In genomic region chr14:103552379-103552778, GRCm38 (mm10) we compare ENCODE assay signal across 26 mouse cellular contexts. TPM values are rescaled to one million over a fixed set of nuclear protein-coding genes. Genes with fewer than 3 reads are reported as not detected.
DNase-seq lines count a peak whose midpoint lies in the region; ATAC-seq and TF ChIP-seq lines count a peak whose summit lies in the region.
"Had no signal": no experiment of that assay in that cellular context is flagged by ENCODE, and none has a peak within 500 bp of the region (broad histone marks: within the 10 kb centered on the region; RNA-seq: fewer than 3 reads in every experiment).

No protein-coding gene starts in this region.

- TF ChIP-seq CTCF in left cerebral cortex, adult 2 months (IDR thresholded peaks at IDR 0.05) = no peak

- DNase-seq in frontal cortex, postnatal 10 days (ENCODE audit: low spot score in 2 of 2) = no peak
- no peak for DNase-seq in left cerebral cortex, adult 2 months (ENCODE audit: extremely low spot score in 1 of 2, low spot score in 2 of 2)
- no peak for DNase-seq in left cerebral cortex, postnatal 36 days (ENCODE audit: low spot score in 2 of 2)
- no peak for DNase-seq in neural tube, embryonic 10.5 days (ENCODE audit: extremely low spot score, low spot score)
- DNase-seq in heart, postnatal 14 days = no peak
- DNase-seq: adrenal gland, postnatal 10 days; cerebellum, adult 11-12 months; cerebellum, postnatal 14 days; embryo, embryonic 11 days; gastrocnemius, adult 2 months; kidney, adult 9 months; kidney, postnatal 25 days; lung, adult 18-20 months; lung, postnatal 14 days; right cerebral cortex, postnatal 14 days; thymus, adult 2 months had no signal

- ATAC-seq in frontal cortex, adult (ENCODE audit: low TSS enrichment) = peak; percentile 60
- 0 out of 2 replicates have a peak, but pooled peaks have one; percentile 37 for ATAC-seq in neural tube, embryonic 15.5 days (ENCODE audit: low FRiP score)
- ATAC-seq in erythroblast, adult 5-6 weeks (replicated peaks; ENCODE audit: low FRiP score, poor library complexity, severe bottlenecking) = no peak
- ATAC-seq: activated CD4-positive, CD25-positive, alpha-beta regulatory T cell, adult 4 months; intestine, embryonic 15.5 days had no signal

- no peaks in the 10 kb centered on the region for H3K36me3 ChIP-seq in neural tube, embryonic 15.5 days
- H3K36me3 ChIP-seq: G1E; heart, embryonic 10.5 days; hindbrain, embryonic 12.5 days; intestine, embryonic 15.5 days; stomach, embryonic 15.5 days had no signal

- no peak overlapping the region for H3K9ac ChIP-seq in neural tube, embryonic 15.5 days (replicated peaks)
- H3K9ac ChIP-seq: hindbrain, embryonic 12.5 days; intestine, embryonic 15.5 days; stomach, embryonic 15.5 days had no signal

- H3K9me3 ChIP-seq in neural tube, embryonic 15.5 days (replicated peaks) = no peaks in the 10 kb centered on the region
- H3K9me3 ChIP-seq: heart, embryonic 10.5 days; hindbrain, embryonic 12.5 days; intestine, embryonic 15.5 days; stomach, embryonic 15.5 days had no signal

- H3K4me1 ChIP-seq in neural tube, embryonic 15.5 days = 0 out of 2 replicates have a peak, but pooled peaks cover 7% of the 10 kb centered on the region
- H3K4me1 ChIP-seq: heart, embryonic 10.5 days; intestine, embryonic 15.5 days; stomach, embryonic 15.5 days had no signal

- H3K4me3 ChIP-seq in left cerebral cortex, adult 2 months = no peak overlapping the region
- no peak overlapping the region for H3K4me3 ChIP-seq in neural tube, embryonic 15.5 days (replicated peaks)
- H3K4me3 ChIP-seq: gastrocnemius, adult 2 months; heart, embryonic 10.5 days; hindbrain, embryonic 12.5 days; intestine, embryonic 15.5 days; stomach, embryonic 15.5 days had no signal

- H3K27ac ChIP-seq in left cerebral cortex, adult 2 months = peak overlapping the region; percentile 63; the same call in 1 of the 2 replicates
- no peak overlapping the region for H3K27ac ChIP-seq in neural tube, embryonic 15.5 days (replicated peaks)
- H3K27ac ChIP-seq: gastrocnemius, adult 2 months; heart, embryonic 10.5 days; hindbrain, embryonic 12.5 days; intestine, embryonic 15.5 days; stomach, embryonic 15.5 days had no signal

- intact Hi-C loops in left cerebral cortex, adult 2 months (cut with DNase I) = loop anchor here (5.0 kb wide), 2 partner anchors 80 to 100 kb away; partner anchors contain the start of gene Slain1
- intact Hi-C loops in left cerebral cortex, postnatal 36 days (cut with DNase I) = loop anchor here (5.0 kb wide), 2 partner anchors 100 to 475 kb away; partner anchors contain the start of gene Slain1
- intact Hi-C loops in heart, postnatal 14 days (cut with DNase I) = no loop called here

- no peak overlapping the region for H3K4me2 ChIP-seq in neural tube, embryonic 15.5 days
- H3K4me2 ChIP-seq: hindbrain, embryonic 12.5 days; intestine, embryonic 15.5 days; liver, embryonic 11.5 days; stomach, embryonic 15.5 days had no signal

- WGBS in neural tube, embryonic 15.5 days = 72% methylated on average over 4 of the region's 4 CpGs

- H3K27me3 ChIP-seq in neural tube, embryonic 15.5 days (replicated peaks) = no peaks in the 10 kb centered on the region
- H3K27me3 ChIP-seq: hindbrain, embryonic 12.5 days; intestine, embryonic 15.5 days; stomach, embryonic 15.5 days had no signal

RNA-seq across cellular contexts. Expression of gene Scel, which starts 39.2 kb away (rescaled TPM):
- total RNA-seq in left cerebral cortex, adult 2 months (2021) = 1 to 10 TPM in 1 of 2 experiments, under 1 TPM in 1; 0.95 to 1.1 TPM
- total RNA-seq in left cerebral cortex, postnatal 36 days (2021) = 1 to 10 TPM; 1.1 to 1.4 TPM
- 0.14 and 0.45 TPM in 2 replicates for polyA plus RNA-seq in neural tube, embryonic 15.5 days (2015; fragmentation: Nextera tagmentation; extraction: Ambion mirVana)
- total RNA-seq in erythroblast, adult 5-6 weeks (2015; ENCODE audit: low replicate concordance) = not detected in 2 replicates
- total RNA-seq in erythroblast, adult 5-6 weeks (2017; ENCODE audit: low replicate concordance) = not detected in 2 replicates
- under 1 TPM; 0.32 to 0.41 TPM for total RNA-seq in heart, postnatal 14 days (2021)
- total RNA-seq: adrenal gland, postnatal 10 days; G1E had no signal
- polyA plus RNA-seq: activated CD4-positive, CD25-positive, alpha-beta regulatory T cell, adult 4 months; G1E had no signal
